Mouse (Mus musculus): Measurements from ENCODE around the gene Fyb2.

Gene Fyb2

GRCm38 (mm10) chr4:104913291-104914129 lies at the start of gene Fyb2:
Gene Fyb2 (plus strand): TSS chr4:104913456.
- peak; percentile 39 for DNase-seq

DNA sequence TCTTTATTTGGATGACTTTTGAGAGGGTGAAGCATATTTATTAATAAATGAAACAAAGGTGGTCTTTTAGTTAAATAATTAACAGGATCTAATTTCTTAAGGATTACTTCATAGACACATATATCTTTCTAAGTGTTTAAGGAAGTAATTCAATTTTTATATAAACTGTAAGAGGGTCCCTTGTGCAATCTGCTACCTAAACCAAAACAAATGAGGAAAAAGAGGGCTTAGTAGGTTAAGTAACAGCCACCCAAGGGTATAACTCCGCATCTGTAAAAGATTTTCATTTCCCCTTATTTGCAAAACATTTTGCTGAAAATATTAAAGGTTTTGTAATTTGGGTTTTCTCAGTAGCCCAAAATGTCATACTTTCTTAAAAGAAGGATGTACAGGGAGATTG lies 48.9 kb upstream of the Fyb2 start:
- no peak for DNase-seq

DNA sequence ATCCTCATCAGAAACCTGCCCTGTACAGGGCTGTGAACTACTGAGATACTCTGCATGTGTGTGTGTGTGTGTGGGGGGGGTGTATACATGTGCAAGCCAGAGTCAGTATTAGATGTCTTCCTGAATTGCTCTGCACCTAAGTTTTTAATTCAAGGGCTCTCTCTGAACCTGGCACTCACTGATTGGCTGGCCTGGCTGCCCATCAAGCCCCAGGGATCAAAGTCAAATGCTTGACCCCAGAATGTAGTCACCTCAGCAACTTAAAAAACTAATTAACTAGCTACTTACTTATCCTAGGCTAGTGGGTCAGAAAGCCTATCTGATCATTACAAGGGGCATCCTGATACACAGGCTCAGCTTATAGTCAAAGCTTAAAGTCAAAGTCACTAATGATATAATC lies 43.7 kb upstream of the Fyb2 start:
- peak; percentile 57 for DNase-seq

GRCm38 (mm10) chr4:104870196-104870595 lies 43.1 kb upstream of the Fyb2 start:
- DNase-seq, result no peak

GRCm38 (mm10) chr4:104875832-104876231 lies 37.4 kb upstream of the Fyb2 start:
- no peak for DNase-seq

DNA sequence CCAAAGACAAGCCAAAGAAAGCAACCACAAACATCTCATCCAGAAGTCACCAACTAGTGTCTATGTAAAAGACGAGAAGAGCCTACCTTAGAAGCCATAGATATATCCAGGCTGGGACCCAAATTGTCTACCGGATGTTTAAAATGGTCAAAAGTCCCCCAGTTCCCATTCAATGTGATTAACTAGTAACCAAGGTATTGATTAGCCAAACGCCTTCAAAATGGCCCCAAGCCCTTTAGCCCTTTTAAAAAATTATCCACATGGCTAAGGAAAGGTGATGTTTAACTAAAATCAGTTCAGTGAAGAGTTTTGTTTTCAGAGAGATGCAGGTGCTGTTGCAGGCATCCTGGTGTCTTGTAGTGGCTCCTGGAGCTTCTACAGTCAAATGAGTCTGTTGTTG lies 36.9 kb upstream of the Fyb2 start, which contains the start of gene C8a:
Gene C8a, minus strand, starts transcription at position 76 of the 400 bp plus-strand sequence.
- no peak for DNase-seq

DNA sequence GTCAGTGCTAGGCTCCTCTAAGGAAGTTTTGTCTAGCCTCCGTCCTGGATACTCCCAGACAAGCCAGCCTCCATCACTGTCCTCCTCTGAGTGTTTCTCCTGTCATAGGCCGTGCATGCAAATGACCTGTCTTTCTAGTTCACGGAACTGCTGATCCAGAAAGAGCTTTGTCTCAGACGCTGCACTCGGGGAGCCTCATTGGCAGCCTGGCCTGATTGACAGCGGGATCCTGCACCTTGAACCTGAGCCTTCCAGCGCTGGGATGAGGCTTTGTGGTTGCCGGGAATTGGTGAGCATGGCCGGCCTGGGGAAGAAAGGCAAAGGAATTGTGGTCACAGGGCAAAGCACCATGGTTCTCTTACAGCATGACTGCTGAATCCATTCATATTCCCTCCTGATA lies 25.8 kb upstream of the Fyb2 start:
- peak; percentile 13 for DNase-seq

DNA sequence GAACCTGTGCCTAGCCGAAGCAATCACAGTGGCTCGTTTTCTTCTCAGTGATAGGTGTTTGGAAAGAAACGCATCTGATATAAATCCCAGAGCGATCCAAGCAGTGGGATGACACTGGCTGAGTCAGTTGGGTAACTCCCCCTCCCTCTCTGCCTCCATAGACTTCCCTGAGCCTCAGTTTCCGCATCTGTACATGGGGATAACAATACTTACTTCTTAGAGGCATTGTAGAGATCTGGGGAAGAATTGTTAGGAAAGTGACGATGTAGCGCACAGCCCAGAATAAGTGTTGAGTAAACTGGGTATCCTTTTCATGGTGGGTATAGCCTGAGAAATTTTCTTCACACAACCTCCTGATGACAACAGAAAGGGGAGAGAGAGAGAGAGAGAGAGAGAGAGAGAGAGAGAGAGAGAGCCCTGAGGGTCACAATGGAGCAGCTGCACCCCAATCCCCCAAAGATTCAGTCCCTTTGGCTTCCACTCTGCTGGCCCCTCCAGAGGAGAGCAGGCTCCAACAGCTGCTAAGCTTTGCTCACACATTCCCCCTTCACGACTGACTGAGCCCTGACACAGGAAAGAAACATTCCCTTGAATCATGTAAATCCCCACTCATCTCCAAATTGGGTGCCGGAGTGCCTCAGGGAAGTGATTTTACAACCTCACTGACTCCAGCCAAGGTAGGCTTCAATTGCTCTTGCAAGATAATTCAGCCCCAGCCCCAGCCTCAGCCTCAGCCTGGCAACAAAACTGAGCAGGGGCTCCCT lies 24.6 kb upstream of the Fyb2 start:
- no peak for DNase-seq

DNA sequence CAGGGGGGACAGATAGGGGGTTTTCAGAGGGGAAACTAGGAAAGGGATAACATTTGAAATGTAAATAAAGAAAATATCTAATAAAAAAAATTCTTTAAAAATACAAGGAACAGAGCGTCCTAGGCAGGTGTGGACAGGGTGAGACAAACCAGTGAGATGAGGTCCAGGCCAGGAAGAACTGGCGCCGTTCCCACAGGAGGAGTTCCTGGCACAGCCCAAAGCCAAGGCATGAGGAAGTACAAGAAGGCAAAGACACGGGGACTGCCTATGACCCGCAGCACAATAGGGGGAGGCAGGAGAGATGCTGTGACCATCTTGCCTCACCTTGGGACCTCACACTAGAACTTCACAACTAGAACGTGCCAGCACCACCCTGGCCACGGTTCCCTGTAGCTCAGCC lies 21.5 kb upstream of the Fyb2 start:
- DNase-seq, result peak; percentile 41

GRCm38 (mm10) chr4:104893588-104893987 lies 19.7 kb upstream of the Fyb2 start:
- DNase-seq, result no peak

- DNase-seq, result peak; percentile 72
These were observed 19.1 kb upstream of the Fyb2 start for GRCm38 (mm10) chr4:104894004-104894734.

DNA sequence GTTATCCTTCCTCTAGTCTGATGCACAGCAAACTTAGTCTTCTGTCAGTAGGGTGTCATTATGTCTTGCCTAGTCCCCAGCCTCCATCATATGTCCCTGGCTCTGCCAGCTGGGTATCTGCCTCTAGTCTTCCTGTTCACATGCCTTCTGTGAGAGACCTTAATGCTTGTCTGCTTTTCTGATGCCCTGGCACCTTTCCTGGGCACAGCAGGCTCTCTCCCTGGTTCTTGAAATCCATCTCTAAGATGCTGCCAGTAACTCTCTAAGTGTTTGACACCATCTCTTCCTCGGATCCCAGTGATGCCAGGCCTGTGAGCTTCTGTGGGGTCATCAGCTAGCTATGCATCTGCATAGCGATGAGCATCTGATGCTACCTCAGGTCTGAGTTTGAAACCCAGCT lies 10.4 kb upstream of the Fyb2 start:
- DNase-seq, result no peak

DNA sequence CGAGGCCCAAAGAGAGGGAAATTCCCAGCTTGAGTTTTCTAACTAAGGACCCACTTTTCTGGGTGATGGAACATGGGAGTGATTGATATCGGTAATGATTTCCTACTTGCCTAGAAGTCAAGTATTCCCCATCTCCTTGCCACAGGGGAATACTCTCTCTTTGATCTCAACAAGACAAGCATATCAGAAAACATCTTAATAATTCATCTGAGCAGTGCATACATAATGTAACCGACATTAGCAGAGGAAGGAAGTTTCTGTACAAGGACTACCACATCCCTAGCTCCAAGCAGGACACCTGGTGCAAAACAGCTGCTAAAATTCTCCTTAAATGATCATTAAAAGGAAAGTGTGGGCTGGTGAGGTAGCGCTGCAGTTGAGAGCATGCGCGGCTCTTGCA lies 8.2 kb upstream of the Fyb2 start:
- no peak for DNase-seq

DNA sequence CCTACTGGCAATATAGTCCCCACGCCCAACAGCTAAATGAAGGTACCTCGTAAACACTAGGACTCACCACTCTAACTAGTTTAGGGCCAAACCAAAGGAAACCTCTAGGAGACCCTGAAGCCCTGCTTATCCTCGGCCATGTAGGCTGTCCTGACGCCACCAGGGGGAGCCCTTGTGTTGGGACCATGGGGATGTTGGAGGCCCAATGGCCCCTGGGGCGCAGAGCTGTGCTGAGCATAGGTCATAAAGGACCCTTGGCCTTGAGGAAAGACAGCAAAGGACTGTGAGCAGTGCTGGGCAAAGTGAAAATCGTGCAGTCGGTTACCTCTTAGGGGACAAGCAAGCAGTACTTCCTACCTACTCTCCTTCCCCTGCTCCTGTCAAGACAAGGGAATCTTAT lies 1.6 kb upstream of the Fyb2 start:
- peak; percentile 92 for DNase-seq

GRCm38 (mm10) chr4:104914711-104915247 lies 1.5 kb downstream of the Fyb2 start:
- DNase-seq, result peak; percentile 14

DNA sequence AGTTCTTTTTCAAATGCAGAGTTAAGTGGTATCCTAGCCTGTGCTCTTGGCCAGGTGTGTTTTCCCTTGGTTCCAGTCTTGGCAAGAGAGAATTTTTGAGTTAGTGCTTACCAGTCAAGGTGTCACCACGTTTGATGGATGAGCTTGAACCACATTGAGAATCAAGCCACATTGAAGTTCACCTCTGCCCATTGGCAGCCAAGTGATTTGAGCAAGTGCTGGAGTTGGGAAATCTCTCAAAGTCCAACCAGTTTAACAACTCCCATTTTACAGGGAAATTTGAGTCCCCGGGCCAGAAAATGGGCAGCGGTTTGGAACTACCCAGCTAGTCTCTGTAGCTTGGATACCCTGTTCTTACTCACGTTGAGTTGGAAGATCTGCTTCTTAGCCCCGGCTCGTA lies 4.8 kb downstream of the Fyb2 start:
- no peak for DNase-seq

DNA sequence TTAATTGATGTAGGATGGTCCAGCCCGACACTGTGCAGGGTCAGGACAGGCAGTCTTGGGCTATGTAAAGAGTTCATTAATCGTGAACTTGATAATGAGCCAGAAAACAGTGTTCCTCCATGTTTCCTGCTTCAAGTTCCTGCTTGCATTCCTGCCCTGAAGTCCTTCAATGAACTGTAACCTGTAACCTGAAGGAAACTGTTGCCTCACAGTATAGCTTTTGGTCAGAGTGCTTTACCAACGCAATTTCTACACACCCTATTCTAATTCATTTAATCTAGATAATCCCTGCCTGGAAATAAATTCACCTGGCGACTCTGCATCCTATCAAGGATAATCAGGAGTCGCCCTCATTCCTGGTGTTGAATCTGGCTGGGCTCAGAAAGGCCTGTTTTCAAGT lies 12.1 kb downstream of the Fyb2 start:
- no peak for DNase-seq

- no peak for DNase-seq
These were observed 15.9 kb downstream of the Fyb2 start for GRCm38 (mm10) chr4:104929165-104929564.

- DNase-seq, result no peak
These were observed 20.4 kb downstream of the Fyb2 start for GRCm38 (mm10) chr4:104933620-104934019.

- no peak for DNase-seq
These were observed 21.7 kb downstream of the Fyb2 start for GRCm38 (mm10) chr4:104934997-104935396.

DNA sequence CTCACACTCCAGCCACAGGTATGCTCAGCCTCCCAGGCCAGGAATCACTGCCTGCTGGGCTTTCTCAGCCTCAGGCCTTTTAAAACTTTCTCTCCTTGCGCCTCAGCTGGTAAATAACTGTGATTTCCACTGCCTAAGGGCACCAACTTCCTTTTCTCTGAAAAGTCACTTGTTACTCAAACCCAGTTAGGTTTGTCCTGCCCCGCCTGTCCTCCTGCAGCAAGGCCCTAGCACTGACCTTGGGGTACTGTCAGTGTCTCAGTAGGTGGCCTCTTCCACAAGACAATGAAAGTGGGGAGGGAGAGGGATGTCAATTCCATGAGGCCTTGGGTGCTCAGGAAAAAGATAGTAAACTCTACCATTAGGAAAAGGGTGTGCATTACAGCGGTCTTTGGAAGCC lies 22.2 kb downstream of the Fyb2 start:
- no peak for DNase-seq

GRCm38 (mm10) chr4:104936011-104936410 lies 22.8 kb downstream of the Fyb2 start:
- no peak for DNase-seq

- no peak for DNase-seq
These were observed 26.3 kb downstream of the Fyb2 start for GRCm38 (mm10) chr4:104939535-104939934.

Measured in kidney, postnatal 10 days (tissue).